Mouse (Mus musculus) adrenal gland, adult 18-20 months (tissue): ENCODE data around the gene Elovl7. TPM values are rescaled to one million over a fixed set of nuclear protein-coding genes. Genes with fewer than 3 reads are reported as not detected.

ENCODE experiments used
- DNase-seq, 2 experiments: peaks; one replicate each; pipeline ENCODE4 v3.0.0; 2021 to 2022; ENCODE audit warnings: low spot score in 2 of 2
- long read RNA-seq, 2 experiments: library from polyadenylated mRNA; stranded (forward); transcript quantifications; one replicate each; pipeline ENCODE4 v2.0.0; 2021
- total RNA-seq, 2 experiments: library from RNA; stranded (reverse); gene quantifications; 1 replicate in 1 of 2; 2 replicates in 1 of 2; pipeline ENCODE4 v1.2.3; 2021

Elovl7 gene
- total RNA-seq: 1 to 10 TPM; 2.5 to 2.6 TPM
- long read RNA-seq, experiment 1, full-length matches to known transcripts: 1 of 1 reads
- long read RNA-seq, experiment 1, partial matches to known transcripts: 0 of 1 reads
- long read RNA-seq, experiment 1, other reads (novel, unspliced or antisense): 0 of 1 reads
- long read RNA-seq, experiment 2, full-length matches to known transcripts: 13 of 13 reads
- long read RNA-seq, experiment 2, partial matches to known transcripts: 0 of 13 reads
- long read RNA-seq, experiment 2, other reads (novel, unspliced or antisense): 0 of 13 reads

DNA sequence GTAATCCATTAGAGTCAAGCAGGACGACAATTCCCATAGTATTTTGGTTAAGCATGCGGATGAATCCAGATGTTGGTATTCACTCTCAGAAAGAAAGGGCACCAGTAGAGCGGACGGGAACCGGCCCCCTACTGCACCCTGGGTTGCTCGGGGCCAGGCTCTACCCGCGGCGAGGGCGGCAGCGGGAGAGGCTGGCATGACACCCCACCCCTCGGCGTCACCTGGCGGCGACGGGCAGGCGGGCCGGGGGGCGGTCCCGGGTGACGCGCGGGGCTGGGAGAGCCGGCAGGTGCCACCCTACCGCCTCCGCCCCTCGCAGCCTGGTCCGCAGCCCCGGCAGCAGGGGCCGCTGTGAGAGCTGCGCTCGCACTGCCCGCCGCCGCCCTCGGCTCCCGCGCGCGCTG, at the start of gene Elovl7:
Gene Elovl7 (plus strand): TSS at position 324 of the 404 bp plus-strand sequence.
- peak; percentile 57 to 69 for DNase-seq

DNA sequence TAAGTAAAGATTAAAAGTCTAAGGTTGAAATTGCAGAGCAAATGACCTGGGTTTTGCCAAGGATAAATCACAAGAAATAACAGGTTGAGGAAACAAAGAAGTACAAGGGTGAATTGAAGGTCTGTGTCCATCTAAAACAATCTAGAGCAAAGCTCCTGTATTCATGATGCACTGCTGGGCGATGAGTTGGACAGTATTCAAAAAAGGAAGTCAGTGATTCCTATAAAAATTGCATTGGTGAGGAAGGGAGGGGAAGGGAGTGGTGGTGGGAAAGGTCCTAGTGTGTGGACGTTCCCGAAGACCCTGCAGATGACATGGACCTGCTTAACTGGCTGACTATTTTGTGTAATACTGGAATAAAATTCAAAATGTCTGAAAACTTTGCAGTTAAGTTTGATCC, 49.6 kb upstream of the Elovl7 start:
- DNase-seq: no peak

DNA sequence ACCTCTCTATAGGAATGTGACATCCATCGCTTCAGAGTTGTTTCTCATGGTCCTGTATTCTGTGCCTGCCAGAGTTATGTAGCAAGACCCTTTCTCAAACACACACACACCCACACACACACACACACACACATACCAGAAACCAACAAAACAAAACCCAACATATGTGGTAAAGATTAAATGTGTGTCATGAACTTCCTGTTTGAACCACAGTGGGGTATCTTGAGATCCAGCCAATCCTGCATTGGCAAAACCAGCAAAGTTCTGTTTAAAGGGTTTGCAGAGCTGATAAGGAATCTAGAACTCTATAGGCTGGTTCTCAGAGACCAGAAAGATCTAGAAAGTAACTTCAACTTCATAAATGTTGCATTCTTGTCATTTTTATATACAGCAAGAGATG, 44.2 kb upstream of the Elovl7 start:
- no peak for DNase-seq

DNA sequence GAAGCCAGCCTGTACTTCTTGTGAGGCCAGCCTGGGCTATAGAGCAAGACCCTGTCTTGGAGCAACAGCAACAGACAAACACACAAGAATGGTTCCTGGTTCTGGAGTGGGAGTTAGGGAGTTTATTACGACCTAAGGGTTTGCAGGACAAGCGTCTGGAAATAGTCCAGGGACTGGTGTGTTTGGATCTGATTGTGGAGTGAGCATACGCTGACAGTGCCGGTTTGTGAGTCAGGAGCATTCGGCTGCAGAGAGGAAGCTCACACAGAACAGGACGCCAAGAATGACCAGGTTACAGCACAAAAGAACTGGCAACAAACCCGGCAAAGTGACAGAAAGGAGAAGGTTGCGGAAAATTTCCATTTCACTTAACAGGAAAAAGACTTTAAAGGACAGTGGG, 43.7 kb upstream of the Elovl7 start:
- no peak for DNase-seq

DNA sequence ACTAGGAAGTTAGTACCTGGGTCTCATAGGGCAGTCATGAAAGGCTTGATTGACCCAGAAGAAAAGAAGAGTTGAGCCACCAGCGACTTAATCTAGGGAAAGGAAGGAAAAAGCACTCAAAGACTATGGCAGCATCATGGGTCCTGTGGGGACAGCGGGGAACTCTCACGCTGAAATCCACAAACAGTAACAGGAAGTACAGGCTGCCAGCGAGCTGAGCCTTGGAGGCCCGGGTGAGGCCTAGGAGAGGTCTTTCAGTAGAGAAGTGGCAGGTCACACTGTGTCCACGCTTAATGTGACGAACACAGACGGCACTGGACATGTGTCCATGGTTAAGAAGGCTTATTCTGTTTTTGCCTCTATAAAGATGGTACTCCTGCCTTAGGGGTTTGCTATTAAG, 34.6 kb upstream of the Elovl7 start:
- no peak for DNase-seq

DNA sequence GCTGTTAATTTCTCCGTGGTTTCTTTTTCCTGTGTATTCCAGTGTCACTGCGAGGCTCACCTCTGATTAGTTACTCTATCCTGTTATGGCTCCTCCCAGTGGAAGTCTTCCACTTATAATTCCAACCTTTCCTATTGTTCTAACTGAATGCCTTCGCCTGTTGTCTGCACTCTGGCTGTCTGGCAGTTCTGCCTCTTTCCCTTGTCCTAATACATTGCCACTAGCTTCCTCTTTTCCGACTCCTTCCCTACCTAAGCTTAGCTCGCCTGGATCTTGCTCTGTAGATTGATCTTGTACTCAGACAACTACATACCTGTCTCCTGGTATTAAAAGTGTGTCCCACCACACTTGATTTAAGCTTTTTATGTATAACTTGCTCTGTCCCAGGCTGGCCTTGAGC, 33.4 kb upstream of the Elovl7 start:
- no peak for DNase-seq

DNA sequence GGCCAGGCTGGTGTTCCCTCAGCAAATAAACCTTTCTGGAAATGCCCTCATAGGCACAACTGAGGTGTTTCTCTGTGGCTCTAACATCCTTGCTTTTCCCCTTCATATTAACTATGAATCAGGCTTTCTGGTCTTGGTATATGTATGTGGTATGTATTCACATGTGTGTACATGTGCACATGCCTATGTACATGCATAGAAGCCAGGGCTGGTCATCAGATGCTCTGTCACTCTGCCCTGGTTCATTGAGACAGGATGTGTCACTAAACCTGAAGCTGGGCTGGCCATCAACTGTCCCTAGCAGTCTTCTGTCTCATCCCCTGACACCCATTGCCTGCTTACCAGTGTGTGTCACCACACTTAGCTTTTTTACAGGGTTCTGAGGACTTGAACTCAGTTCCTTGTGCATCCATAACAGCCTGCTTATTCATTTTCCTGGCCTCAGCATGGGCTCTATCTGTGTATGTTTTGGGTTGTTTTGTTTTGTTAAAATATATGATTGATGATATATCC, 29.4 kb upstream of the Elovl7 start:
- DNase-seq: no peak

DNA sequence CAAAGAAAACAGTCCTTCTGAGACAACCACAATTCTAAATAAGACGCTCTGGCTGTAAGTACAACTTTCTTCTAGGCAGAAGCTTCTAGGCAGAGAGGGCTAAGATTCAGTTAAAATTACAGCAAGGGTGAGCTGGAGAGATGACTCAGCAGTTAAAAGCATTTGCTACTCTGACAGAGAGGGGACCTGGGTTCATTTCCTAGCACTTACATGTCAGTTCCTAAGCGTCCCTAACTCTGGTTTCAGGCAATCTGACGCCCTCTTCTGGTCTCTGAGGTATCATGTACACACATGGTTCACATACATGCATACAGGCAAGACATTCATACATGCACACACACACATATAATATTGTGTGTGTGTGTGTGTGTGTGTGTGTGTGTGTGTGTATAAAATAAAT, 28.7 kb upstream of the Elovl7 start:
- DNase-seq: no peak

DNA sequence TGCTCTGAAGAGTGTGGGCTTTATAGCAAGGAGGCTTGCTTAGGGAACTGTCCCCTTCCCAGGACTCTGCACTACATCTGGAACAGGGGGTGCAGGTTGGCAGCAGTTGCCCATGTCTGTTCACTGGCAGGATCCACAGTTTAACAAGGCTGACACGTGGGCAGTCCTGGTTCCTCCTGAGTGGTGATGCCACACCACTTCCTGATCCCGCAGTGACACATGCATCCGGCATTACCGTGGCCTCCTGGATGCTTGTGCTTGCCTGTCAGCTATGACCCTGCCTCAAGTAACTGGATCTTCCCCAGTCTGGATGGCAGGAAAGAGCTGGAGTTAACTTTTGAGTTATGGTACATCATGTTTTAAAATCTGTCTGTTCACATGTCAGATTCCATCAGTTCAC, 26.2 kb upstream of the Elovl7 start:
- no peak for DNase-seq

DNA sequence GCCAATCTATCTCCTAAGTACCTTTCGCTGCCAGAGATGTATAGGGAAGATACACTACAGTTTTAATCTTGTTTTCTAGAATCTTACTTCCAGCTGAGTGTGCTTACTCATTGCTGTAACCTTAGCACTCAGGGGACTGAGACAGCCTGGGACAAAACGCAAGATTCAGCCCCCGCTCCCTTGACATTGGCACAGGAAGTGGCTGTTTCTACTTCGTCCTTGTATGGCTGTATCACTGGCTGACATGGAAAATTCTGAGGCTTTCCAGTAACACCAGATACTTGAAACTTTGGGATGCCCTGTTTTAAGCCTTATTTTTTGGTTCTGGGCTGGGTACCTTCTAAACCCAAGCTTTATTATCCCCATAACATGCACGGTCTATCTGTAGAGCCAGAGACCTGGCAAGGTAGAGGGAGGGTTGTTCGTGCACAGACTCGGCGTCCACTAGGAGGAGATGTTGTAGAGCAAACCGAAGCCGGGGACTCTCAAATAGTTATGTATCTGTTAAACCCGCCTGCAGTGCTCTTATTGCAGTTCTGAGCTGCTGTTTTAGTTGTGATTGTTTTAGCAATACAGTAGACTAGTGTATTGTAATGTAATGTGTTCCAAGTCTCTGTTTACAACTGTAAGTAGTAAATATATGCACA, 23.0 kb upstream of the Elovl7 start:
- DNase-seq: peak; percentile 23 to 24

DNA sequence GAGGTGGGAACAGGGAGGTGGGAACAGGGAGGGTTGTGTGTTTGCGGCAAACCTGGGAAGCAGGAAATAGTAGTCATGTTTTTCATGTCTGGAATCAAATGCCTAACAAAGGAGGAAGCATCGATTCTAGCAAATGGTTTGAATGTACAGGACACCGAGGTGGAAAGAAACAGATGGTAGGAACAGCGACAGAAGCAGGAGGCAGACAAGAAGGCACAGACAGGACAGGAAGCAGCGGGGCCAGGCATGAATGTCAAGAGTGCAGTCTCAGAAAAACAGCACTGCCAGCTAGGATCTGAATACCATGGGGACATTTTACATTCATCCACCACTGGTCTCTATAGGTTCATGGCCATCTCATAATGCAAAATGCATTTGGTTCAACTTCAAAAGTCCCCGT, 18.7 kb upstream of the Elovl7 start:
- DNase-seq: no peak

DNA sequence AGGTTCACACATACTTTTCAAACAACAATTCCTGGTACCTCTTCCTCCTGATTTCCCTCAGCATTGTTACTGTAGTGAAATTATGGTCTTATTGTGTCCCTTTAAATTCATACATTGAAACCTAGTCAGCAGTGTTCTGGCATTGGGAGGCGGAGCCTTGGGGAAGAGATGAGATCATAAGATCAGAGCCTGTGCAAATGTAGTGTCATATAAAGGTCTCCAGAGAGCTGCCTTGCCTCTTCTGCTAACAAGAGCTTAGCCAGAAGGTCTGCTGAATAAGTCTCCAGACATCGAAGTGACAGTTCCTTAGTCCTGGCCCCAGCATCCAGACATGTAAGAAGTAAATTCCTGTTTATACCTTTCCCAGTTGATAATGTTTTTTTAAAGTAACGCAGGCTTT, 9.3 kb upstream of the Elovl7 start:
- no peak for DNase-seq

DNA sequence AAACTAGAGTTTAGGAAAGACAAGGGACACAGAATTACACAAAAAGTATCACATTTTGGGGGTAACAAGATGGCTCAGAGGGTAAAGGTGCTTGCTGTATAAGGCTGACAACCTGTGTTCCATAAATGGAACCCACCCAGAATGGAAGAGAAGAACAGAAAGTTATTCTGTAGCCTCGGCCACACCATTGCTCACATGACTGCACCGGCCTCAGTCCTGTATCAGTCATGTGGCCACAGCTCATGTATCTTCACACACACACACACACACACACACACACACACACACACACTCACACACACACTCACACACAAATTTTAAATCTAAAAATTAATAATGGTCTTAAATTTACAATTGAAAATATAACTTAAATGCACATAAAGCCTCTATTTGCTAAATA, 6.8 kb upstream of the Elovl7 start:
- no peak for DNase-seq

DNA sequence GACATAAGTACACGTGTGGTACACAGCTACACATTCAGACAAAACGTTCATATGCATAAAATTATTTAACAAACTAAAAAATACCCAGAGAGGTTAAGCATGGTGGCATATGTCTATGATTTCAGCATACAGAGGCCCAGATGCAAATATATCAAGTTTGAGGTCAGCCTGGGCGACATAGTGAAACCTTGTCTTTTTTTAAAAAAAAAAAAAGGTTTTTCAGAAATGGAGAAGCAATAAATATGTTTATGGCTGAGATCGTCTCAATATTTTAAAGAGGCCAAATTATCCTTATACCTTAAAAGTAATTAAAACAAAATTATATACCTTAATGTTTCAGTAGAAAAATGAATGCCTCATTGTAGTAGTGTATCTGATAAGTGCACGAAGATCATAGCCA, 6.1 kb upstream of the Elovl7 start:
- no peak for DNase-seq

DNA sequence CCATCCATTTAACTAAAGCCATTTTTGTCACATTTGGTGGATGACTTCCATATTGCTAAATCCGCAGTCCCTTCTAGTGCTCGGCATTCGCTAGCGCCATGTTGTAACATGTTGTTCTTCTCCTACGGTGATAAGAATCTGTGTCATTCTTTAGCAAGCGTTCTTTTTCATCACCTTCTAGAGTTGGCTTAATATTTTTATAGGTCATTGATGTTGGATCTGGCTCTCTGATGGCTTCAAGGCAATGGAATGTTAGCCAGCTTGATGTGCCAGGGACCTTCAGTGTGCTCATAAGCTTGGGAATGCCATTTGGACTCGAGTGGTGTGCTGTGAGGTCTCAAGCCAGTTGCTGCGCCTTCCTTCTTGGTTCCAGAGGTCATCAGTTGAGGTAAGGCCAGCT, 3.2 kb upstream of the Elovl7 start:
- DNase-seq: no peak

DNA sequence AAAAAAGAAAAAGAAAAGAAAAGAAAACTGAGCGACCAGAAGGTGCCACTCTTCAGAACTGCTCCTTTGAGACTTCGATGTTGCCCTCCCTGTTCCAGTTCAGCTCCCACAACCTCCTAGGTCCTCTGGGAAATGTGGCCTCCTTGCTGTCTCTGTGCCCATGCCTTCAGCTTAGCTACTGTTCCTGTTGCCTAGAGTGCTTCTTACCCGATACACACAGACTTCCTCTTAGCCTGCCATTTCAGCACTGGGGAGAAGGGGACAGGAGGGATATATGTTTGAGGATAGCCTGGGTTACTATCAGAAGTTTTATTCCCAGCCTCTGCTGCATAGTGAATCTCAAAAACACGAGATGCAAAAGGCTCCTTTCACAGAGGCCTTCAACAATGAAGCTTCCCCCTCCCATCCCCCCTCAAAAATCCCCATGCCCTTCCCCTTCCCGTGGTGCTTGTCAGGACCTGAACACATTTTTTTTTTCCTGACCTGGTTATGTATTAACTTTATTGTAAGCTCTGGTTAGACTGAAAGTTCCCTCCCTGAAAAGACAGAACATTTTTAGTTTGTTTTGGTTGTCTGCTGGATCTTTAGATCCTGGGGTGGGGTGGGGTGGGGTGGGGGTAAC, 1.7 kb upstream of the Elovl7 start:
- DNase-seq: no peak

DNA sequence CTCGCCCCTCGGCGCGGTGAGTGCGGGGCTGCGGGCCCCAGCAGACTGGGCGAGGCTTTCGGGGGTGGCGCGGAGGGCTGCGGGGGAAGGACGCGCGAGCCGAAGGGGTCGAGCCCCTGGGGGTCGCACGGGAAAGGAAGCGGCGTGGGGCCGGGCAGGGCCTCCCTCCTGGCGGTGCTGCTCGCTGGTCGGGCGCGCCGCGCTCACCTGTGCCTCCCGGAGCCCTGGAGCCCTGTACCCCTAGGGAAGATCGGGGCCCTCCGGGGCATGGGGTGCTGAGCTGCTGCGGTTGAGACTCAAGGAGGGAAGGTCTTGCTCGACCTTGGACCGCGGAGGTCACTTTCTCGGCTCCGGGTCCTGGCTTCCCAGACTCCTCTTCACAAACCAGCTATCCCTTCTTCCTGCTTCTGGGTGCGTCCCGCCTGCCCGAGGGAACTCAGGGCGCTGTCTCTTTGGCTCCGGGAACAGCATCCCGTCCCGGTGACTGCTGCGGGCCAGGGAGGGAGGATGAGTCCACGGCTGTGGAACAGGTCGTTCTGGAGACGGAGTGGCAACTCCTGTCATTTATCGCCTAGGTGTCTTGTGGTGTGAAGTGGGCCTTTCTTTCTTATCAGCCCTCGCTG, 392 bp downstream of the Elovl7 start:
- peak in 1 of 2 experiments; percentile 29 for DNase-seq

DNA sequence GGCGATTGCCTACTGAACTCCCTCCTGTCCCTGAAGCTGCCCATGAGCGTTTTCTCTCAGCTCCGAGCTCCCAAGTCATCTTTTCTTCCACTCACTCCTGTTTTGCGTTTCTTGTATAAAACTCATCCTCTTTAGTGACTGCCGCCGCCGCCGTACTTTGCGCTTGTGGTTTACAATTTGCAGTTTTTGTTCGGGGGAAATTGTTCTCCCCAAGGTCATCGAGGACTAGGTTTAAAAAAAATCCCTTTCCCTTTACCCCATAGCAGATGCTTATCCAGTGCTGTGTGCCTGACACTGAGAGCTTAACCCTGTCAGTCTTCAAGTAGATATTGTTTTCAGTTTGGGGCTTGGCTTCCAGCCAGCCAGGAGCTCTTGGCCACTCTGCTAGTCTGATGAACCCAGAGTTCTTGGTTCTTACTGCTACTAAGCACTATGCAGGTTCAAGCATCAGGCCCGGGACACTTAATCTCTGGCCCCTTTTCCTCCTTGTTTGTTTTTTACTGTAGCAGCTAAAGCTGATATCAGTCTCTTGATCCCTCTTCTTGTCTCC, 1.1 kb downstream of the Elovl7 start:
- DNase-seq: no peak

DNA sequence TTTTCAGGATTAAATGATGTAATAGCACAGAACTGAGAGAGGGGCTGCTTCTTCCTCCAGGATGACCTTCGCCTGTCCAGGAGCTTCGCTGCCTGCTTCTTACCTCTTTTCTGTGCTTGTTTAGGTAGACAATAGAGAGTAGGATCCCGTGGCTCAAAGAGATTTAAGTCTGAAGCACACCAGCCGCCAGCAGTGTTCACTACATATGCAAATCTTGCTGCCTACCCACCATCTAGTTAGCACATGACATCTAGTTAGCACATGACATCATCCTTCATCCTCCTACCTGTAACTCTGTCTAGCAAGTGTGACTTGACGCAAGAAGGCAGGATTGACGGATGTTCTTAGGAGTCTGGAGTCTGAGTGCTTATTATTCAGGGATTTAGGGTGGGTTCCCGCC, 5.6 kb downstream of the Elovl7 start:
- DNase-seq: no peak

DNA sequence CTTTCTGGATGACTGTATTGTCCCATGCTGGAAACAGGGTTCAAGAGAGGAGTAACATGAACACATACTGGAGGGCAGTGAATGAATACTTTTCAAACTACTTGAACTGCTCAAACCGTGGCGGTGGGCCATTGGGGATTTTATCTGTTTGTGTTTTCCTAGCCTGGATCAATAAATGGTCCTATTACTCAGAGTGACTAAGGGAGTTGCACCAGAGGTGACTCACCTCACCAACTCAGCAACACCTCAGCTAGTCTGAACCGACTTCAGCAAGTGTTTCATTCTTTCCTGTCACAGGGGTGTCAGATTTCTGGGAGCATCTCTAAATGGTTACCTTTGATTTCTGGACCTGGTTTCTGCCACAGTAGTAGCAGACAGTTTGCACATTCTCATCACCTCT, 15.0 kb downstream of the Elovl7 start:
- no peak for DNase-seq

DNA sequence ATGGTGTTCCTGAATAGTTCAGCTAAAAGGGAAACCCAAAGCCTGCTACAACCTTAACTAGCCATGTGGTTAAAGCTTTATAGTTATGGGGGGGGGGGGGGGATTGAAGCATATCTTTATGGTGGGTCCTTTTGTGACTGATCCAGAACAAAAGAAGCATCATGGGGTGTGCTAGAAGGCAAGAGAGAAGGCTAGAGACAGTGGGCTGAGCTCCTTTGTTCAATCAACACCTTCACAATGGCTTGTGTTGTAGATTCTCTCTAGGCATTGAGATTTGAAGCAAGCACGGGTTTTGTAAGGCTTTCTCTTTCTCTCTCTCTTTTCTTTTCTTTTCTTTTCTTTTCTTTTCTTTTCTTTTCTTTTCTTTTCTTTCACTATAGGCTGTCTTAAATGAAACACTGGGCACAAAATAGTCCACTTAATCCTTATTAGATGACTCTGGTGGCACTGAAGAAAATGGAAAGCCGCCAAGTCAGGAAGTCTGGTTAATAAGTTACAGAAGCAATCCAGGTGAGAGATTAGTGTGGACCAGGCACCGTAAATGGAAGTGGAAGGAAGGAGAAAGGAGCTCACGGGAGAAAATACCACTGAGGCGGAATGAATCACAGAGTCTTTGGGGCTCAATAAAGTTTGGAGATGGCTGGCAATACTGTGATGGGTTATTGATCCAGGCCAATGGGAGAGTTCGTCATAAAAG, 15.6 kb downstream of the Elovl7 start:
- no peak for DNase-seq
